12 mouse cellular contexts compared by ENCODE assay signal in the genomic region with DNA sequence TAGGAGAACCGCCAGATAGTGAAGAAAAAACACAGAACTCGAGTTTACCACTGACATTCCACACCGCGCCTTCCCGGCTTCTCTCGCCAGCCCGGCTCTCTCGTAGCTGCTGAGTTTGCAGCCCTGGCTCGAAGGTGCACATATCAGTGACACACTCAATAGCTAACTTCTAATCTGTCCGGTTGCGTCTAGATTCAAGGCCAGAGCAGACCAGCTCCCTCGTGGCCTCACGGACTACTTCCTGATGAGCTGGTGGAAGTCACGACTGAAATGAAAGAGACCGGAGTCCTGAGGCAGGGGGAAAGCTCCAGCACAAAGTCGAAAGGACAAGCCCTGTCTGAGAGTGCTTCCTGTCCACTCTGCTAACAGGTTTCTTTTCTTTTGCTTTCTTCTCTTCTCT. TPM values are rescaled to one million over a fixed set of nuclear protein-coding genes. Genes with fewer than 3 reads are reported as not detected.
DNase-seq lines count a peak whose midpoint lies in the region; ATAC-seq and TF ChIP-seq lines count a peak whose summit lies in the region.
"Had no signal": no experiment of that assay in that cellular context is flagged by ENCODE, and none has a peak within 500 bp of the region (broad histone marks: within the 10 kb centered on the region; RNA-seq: fewer than 3 reads in every experiment).

No protein-coding gene starts in this region.

- no peak for DNase-seq in lung, postnatal 4 days
- DNase-seq in stomach, postnatal 0 days (ENCODE audit: low spot score) = peak; percentile 32
- DNase-seq in kidney, postnatal 14 days = no peak
- DNase-seq: cerebellum, postnatal 36 days; gastrocnemius, postnatal 25 days; layer of hippocampus, postnatal 36 days had no signal

- no peak for TF ChIP-seq CTCF in stomach, postnatal 0 days (IDR thresholded peaks at IDR 0.05; ENCODE audit: low read depth)

- no peak for ATAC-seq in lung, embryonic 16.5 days (ENCODE audit: low read depth)
- 0 out of 2 replicates have a peak, but pooled peaks have one; percentile 37 for ATAC-seq in heart, embryonic 11.5 days (replicated peaks; ENCODE audit: insufficient number of reproducible peaks, low FRiP score, low TSS enrichment)
- peak; percentile 93 for ATAC-seq in intestine, embryonic 16.5 days
- 0 out of 2 replicates have a peak, but pooled peaks have one; percentile 65 for ATAC-seq in stomach, postnatal 0 days (ENCODE audit: low FRiP score, low TSS enrichment)
- no peak for ATAC-seq in forebrain, embryonic 12.5 days (ENCODE audit: low FRiP score)
- ATAC-seq: inflammation-experienced regulatory T-cells, adult 6 months had no signal

- peak overlapping the region; percentile 31; the same call in 1 of the 2 replicates for H3K4me3 ChIP-seq in lung, embryonic 16.5 days (ENCODE audit: low read length)
- peak overlapping the region; percentile 36 for H3K4me3 ChIP-seq in heart, embryonic 11.5 days (ENCODE audit: low read depth, low read length)
- peak overlapping the region; percentile 28 for H3K4me3 ChIP-seq in intestine, embryonic 16.5 days (ENCODE audit: low read length)
- peak overlapping the region; percentile 0; the same call in 1 of the 2 replicates for H3K4me3 ChIP-seq in stomach, postnatal 0 days (ENCODE audit: low read depth, low read length)
- H3K4me3 ChIP-seq in forebrain, embryonic 12.5 days (replicated peaks) = no peak overlapping the region
- H3K4me3 ChIP-seq: erythroblast, embryonic 14.5 days had no signal

- TF ChIP-seq EP300 in stomach, postnatal 0 days (optimal IDR thresholded peaks at IDR 0.05) = no peak

- H3K9ac ChIP-seq in lung, embryonic 16.5 days (ENCODE audit: low read length) = peak overlapping the region; percentile 40
- peak overlapping the region; percentile 68 for H3K9ac ChIP-seq in heart, embryonic 11.5 days (ENCODE audit: low read depth, low read length)
- H3K9ac ChIP-seq in intestine, embryonic 16.5 days (ENCODE audit: low read depth, low read length) = no peak overlapping the region; the same call in 1 of the 2 replicates
- 0 out of 2 replicates have a peak overlapping the region, but pooled peaks have one; percentile 27 for H3K9ac ChIP-seq in stomach, postnatal 0 days (ENCODE audit: low read length)
- H3K9ac ChIP-seq in forebrain, embryonic 12.5 days = no peak overlapping the region

- H3K27me3 ChIP-seq in lung, embryonic 16.5 days (ENCODE audit: control insufficient read depth, insufficient read depth, low read depth, low read length) = no peaks in the 10 kb centered on the region
- H3K27me3 ChIP-seq in heart, embryonic 11.5 days (ENCODE audit: control insufficient read depth, insufficient read depth, low read length) = no peaks in the 10 kb centered on the region
- H3K27me3 ChIP-seq in intestine, embryonic 16.5 days (replicated peaks; ENCODE audit: control insufficient read depth, insufficient read depth, low read length) = no peaks in the 10 kb centered on the region
- no peaks in the 10 kb centered on the region for H3K27me3 ChIP-seq in stomach, postnatal 0 days (ENCODE audit: control insufficient read depth, insufficient read depth, low read length)
- no peaks in the 10 kb centered on the region for H3K27me3 ChIP-seq in forebrain, embryonic 12.5 days

- 35% methylated on average over 16 of the region's 16 CpGs for WGBS in lung, embryonic 16.5 days
- 22% methylated on average over 16 of the region's 16 CpGs for WGBS in heart, embryonic 11.5 days (ENCODE audit: insufficient replicate concordance)
- 50% methylated on average over 16 of the region's 16 CpGs for WGBS in intestine, embryonic 16.5 days
- WGBS in stomach, postnatal 0 days = 55% methylated on average over 16 of the region's 16 CpGs
- WGBS in forebrain, embryonic 12.5 days = 88% methylated on average over 16 of the region's 16 CpGs

- peaks cover 14% of the 10 kb centered on the region; the same call in 1 of the 2 replicates for H3K4me1 ChIP-seq in lung, embryonic 16.5 days (replicated peaks; ENCODE audit: control insufficient read depth, insufficient read depth, low read length)
- H3K4me1 ChIP-seq in heart, embryonic 11.5 days (ENCODE audit: control insufficient read depth, insufficient read depth, low read length) = no peaks in the 10 kb centered on the region
- no peaks in the 10 kb centered on the region for H3K4me1 ChIP-seq in intestine, embryonic 16.5 days (ENCODE audit: control insufficient read depth, insufficient read depth, low read length)
- no peaks in the 10 kb centered on the region for H3K4me1 ChIP-seq in stomach, postnatal 0 days (replicated peaks; ENCODE audit: control insufficient read depth, insufficient read depth)
- no peaks in the 10 kb centered on the region for H3K4me1 ChIP-seq in forebrain, embryonic 12.5 days

- peak overlapping the region; percentile 49 for H3K4me2 ChIP-seq in lung, embryonic 16.5 days (ENCODE audit: low read depth, low read length)
- peak overlapping the region; percentile 68 for H3K4me2 ChIP-seq in heart, embryonic 11.5 days
- H3K4me2 ChIP-seq in intestine, embryonic 16.5 days (ENCODE audit: low read depth, low read length) = peak overlapping the region; percentile 43
- H3K4me2 ChIP-seq in stomach, postnatal 0 days (replicated peaks; ENCODE audit: low read depth) = peak overlapping the region; percentile 35
- no peak overlapping the region for H3K4me2 ChIP-seq in forebrain, embryonic 12.5 days

- H3K9me3 ChIP-seq in lung, embryonic 16.5 days (ENCODE audit: control insufficient read depth, low read length) = 0 out of 2 replicates have a peak, but pooled peaks cover 2% of the 10 kb centered on the region
- H3K9me3 ChIP-seq in heart, embryonic 11.5 days (replicated peaks; ENCODE audit: control insufficient read depth, low read length) = no peaks in the 10 kb centered on the region
- H3K9me3 ChIP-seq in intestine, embryonic 16.5 days (ENCODE audit: control insufficient read depth, low read length) = no peaks in the 10 kb centered on the region
- no peaks in the 10 kb centered on the region for H3K9me3 ChIP-seq in stomach, postnatal 0 days (ENCODE audit: control insufficient read depth, low read length)
- H3K9me3 ChIP-seq in forebrain, embryonic 12.5 days = no peaks in the 10 kb centered on the region

- no peak overlapping the region for H3K27ac ChIP-seq in lung, embryonic 16.5 days (ENCODE audit: low read length)
- no peak overlapping the region for H3K27ac ChIP-seq in heart, embryonic 11.5 days (ENCODE audit: low read depth, low read length)
- H3K27ac ChIP-seq in intestine, embryonic 16.5 days (ENCODE audit: low read length) = peak overlapping the region; percentile 66
- no peak overlapping the region for H3K27ac ChIP-seq in stomach, postnatal 0 days (replicated peaks)
- no peak overlapping the region for H3K27ac ChIP-seq in forebrain, embryonic 12.5 days

- H3K36me3 ChIP-seq in lung, embryonic 16.5 days (ENCODE audit: control insufficient read depth, insufficient read depth, low read length) = no peaks in the 10 kb centered on the region
- no peaks in the 10 kb centered on the region for H3K36me3 ChIP-seq in heart, embryonic 11.5 days (ENCODE audit: control insufficient read depth, insufficient read depth, low read length)
- H3K36me3 ChIP-seq in intestine, embryonic 16.5 days (ENCODE audit: control insufficient read depth, insufficient read depth, low read length) = no peaks in the 10 kb centered on the region
- no peaks in the 10 kb centered on the region for H3K36me3 ChIP-seq in stomach, postnatal 0 days (ENCODE audit: control insufficient read depth, insufficient read depth, low read length)
- no peaks in the 10 kb centered on the region for H3K36me3 ChIP-seq in forebrain, embryonic 12.5 days (replicated peaks)

RNA-seq across cellular contexts. Expression of a gene that starts 42.4 kb away (rescaled TPM):
- 83.1 and 89.1 TPM in 2 replicates for polyA plus RNA-seq in lung, embryonic 16.5 days (2015; fragmentation: Nextera tagmentation; extraction: Ambion mirVana)
- polyA plus RNA-seq in heart, embryonic 11.5 days (2014; fragmentation: Nextera tagmentation; extraction: Ambion mirVana) = 58.4 and 59.4 TPM in 2 replicates
- 43.4 and 44.4 TPM in 2 replicates for polyA plus RNA-seq in intestine, embryonic 16.5 days (2015; fragmentation: Nextera tagmentation; extraction: Ambion mirVana)
- polyA plus RNA-seq in stomach, postnatal 0 days (2015; fragmentation: Nextera tagmentation; extraction: Ambion mirVana) = 39.5 and 42.6 TPM in 2 replicates
- 34.9 and 40.5 TPM in 2 replicates for polyA plus RNA-seq in forebrain, embryonic 12.5 days (2016; fragmentation: Nextera tagmentation; extraction: Ambion mirVana)

RNA-seq across cellular contexts. Expression of a gene that starts 47.3 kb away (rescaled TPM):
- 152 and 155 TPM in 2 replicates for polyA plus RNA-seq in lung, embryonic 16.5 days (2015; fragmentation: Nextera tagmentation; extraction: Ambion mirVana)
- 110 and 122 TPM in 2 replicates for polyA plus RNA-seq in heart, embryonic 11.5 days (2014; fragmentation: Nextera tagmentation; extraction: Ambion mirVana)
- 115 and 130 TPM in 2 replicates for polyA plus RNA-seq in intestine, embryonic 16.5 days (2015; fragmentation: Nextera tagmentation; extraction: Ambion mirVana)
- 58.0 and 58.6 TPM in 2 replicates for polyA plus RNA-seq in stomach, postnatal 0 days (2015; fragmentation: Nextera tagmentation; extraction: Ambion mirVana)
- polyA plus RNA-seq in forebrain, embryonic 12.5 days (2016; fragmentation: Nextera tagmentation; extraction: Ambion mirVana) = 230 and 232 TPM in 2 replicates

Comparison
In these comparisons a context has a peak if more than half of its experiments do, and no peak if none do; other contexts are left out.
1. ATAC-seq: peak in heart, embryonic 11.5 days (single experiment), intestine, embryonic 16.5 days (single experiment) and stomach, postnatal 0 days (single experiment); none in lung, embryonic 16.5 days (single experiment) and forebrain, embryonic 12.5 days (single experiment).
2. H3K9ac ChIP-seq: peak in lung, embryonic 16.5 days (single experiment), heart, embryonic 11.5 days (single experiment) and stomach, postnatal 0 days (single experiment); none in intestine, embryonic 16.5 days (single experiment) and forebrain, embryonic 12.5 days (single experiment).